Mouse (Mus musculus): ENCODE data around the gene Aaed1. TPM values are rescaled to one million over a fixed set of nuclear protein-coding genes. Genes with fewer than 3 reads are reported as not detected.

Gene Aaed1
- total RNA-seq, 2 experiments from 2014 or later, result 3.1 to 13.0 TPM

Other genes starting within 250 kb of the Aaed1 start
- not detected in 2 replicates for gene Hsd17b3, start 223.5 kb downstream of the Aaed1 start, total RNA-seq (2015; ENCODE audit: low replicate concordance)
- gene Hsd17b3, start 223.5 kb downstream of the Aaed1 start, total RNA-seq (2017; ENCODE audit: low replicate concordance), result not detected in 2 replicates
- gene Slc35d2, start 183.3 kb downstream of the Aaed1 start, total RNA-seq (2015; ENCODE audit: low replicate concordance), result 5.0 and 5.2 TPM in 2 replicates
- gene Slc35d2, start 183.3 kb downstream of the Aaed1 start, total RNA-seq (2017; ENCODE audit: low replicate concordance), result 1.7 and 4.0 TPM in 2 replicates
- 25.0 and 29.7 TPM in 2 replicates for gene Zfp367, start 159.5 kb downstream of the Aaed1 start, total RNA-seq (2015; ENCODE audit: low replicate concordance)
- gene Zfp367, start 159.5 kb downstream of the Aaed1 start, total RNA-seq (2017; ENCODE audit: low replicate concordance), result 29.6 and 43.4 TPM in 2 replicates
- gene Habp4, start 150.9 kb downstream of the Aaed1 start, total RNA-seq (2015; ENCODE audit: low replicate concordance), result 4.0 TPM in 1 of 2 replicates, not detected in the other
- 0.17 and 3.3 TPM in 2 replicates for gene Habp4, start 150.9 kb downstream of the Aaed1 start, total RNA-seq (2017; ENCODE audit: low replicate concordance)
- gene Cdc14b, start 37.4 kb downstream of the Aaed1 start, total RNA-seq (2015; ENCODE audit: low replicate concordance), result 0.63 and 1.2 TPM in 2 replicates
- gene Cdc14b, start 37.4 kb downstream of the Aaed1 start, total RNA-seq (2017; ENCODE audit: low replicate concordance), result 0.51 TPM in 1 of 2 replicates, not detected in the other
- 12.5 and 19.9 TPM in 2 replicates for gene Ctsl, start 58.2 kb upstream of the Aaed1 start, total RNA-seq (2015; ENCODE audit: low replicate concordance)
- gene Ctsl, start 58.2 kb upstream of the Aaed1 start, total RNA-seq (2017; ENCODE audit: low replicate concordance), result 4.5 and 17.6 TPM in 2 replicates
- gene Cdk20, start 119.6 kb upstream of the Aaed1 start, total RNA-seq (2015; ENCODE audit: low replicate concordance), result 0.63 TPM in 1 of 2 replicates, not detected in the other
- gene Cdk20, start 119.6 kb upstream of the Aaed1 start, total RNA-seq (2017; ENCODE audit: low replicate concordance), result 0.51 TPM in 1 of 2 replicates, not detected in the other
- not detected in 2 replicates for gene Fam240b, start 185.1 kb upstream of the Aaed1 start, total RNA-seq (2015; ENCODE audit: low replicate concordance)
- gene Fam240b, start 185.1 kb upstream of the Aaed1 start, total RNA-seq (2017; ENCODE audit: low replicate concordance), result not detected in 2 replicates

All from erythroblast, adult 5-6 weeks (primary cell).